Mouse (Mus musculus) E14TG2a.4 (cell line): ENCODE measurements around the gene Mrps27.

ENCODE experiments used
- CTCF ChIP-seq: conservative IDR thresholded peaks from 2 replicates; pipeline ENCODE4 v1.5.1; 2014; ENCODE audit warnings: low read length
- NANOG ChIP-seq: IDR thresholded peaks from 2 replicates; pipeline ENCODE4 v1.6.1; 2014; ENCODE audit warnings: borderline replicate concordance, low read length, mixed read lengths

GRCm38 (mm10) chr13:99442434-99443249 is 98.1 kb downstream of the Mrps27 start:
- TF ChIP-seq CTCF (no peak), NANOG (no peak)
